Mouse (Mus musculus) spleen, postnatal 36 days (tissue): ENCODE measurements around the gene Stim1.

Experiments
- DNase-seq, 2 experiments: peaks; one replicate each; pipeline ENCODE4 v3.0.0; 2022; ENCODE audit warnings: low spot score in 2 of 2, mixed read lengths in 1 of 2

Gene Stim1

GRCm38 (mm10) chr7:102249531-102249895 is 18.1 kb upstream of the Stim1 start:
- DNase-seq, result peak; percentile 75 to 77

- peak; percentile 82 to 84 for DNase-seq
Observed at GRCm38 (mm10) chr7:102249896-102250630, 17.5 kb upstream of the Stim1 start.

GRCm38 (mm10) chr7:102250631-102251214 is 16.9 kb upstream of the Stim1 start:
- DNase-seq, result peak; percentile 95 to 96

GRCm38 (mm10) chr7:102253631-102254030 is 14.0 kb upstream of the Stim1 start:
- no peak for DNase-seq

- DNase-seq, result no peak
Observed at GRCm38 (mm10) chr7:102255954-102256353, 11.7 kb upstream of the Stim1 start, which contains the start of gene Rhog. TSS of gene Rhog (minus strand) at chr7:102256054.

GRCm38 (mm10) chr7:102256636-102257035 is 11.0 kb upstream of the Stim1 start:
- DNase-seq, result no peak

- peak; percentile 64 to 76 for DNase-seq
Observed at GRCm38 (mm10) chr7:102258189-102258588, 9.4 kb upstream of the Stim1 start.

- DNase-seq, result no peak
Observed at GRCm38 (mm10) chr7:102258753-102259152, 8.9 kb upstream of the Stim1 start.

- DNase-seq, result no peak
Observed at GRCm38 (mm10) chr7:102259716-102260479, 7.7 kb upstream of the Stim1 start.

GRCm38 (mm10) chr7:102260518-102260917 is 7.1 kb upstream of the Stim1 start:
- DNase-seq, result no peak

- no peak for DNase-seq
Observed at GRCm38 (mm10) chr7:102263020-102263419, 4.6 kb upstream of the Stim1 start.

GRCm38 (mm10) chr7:102266021-102266400 is 1.6 kb upstream of the Stim1 start:
- DNase-seq, result peak in 1 of 2 experiments; percentile 39

- DNase-seq, result peak; percentile 83 to 90
Observed at GRCm38 (mm10) chr7:102266401-102267042, 1.1 kb upstream of the Stim1 start.

- DNase-seq, result peak; percentile 93 to 96
Observed at GRCm38 (mm10) chr7:102267113-102267579, 460 bp upstream of the Stim1 start.

GRCm38 (mm10) chr7:102268395-102268748 is 766 bp downstream of the Stim1 start:
- DNase-seq, result no peak

- no peak for DNase-seq
Observed at GRCm38 (mm10) chr7:102272422-102272948, 4.9 kb downstream of the Stim1 start.

GRCm38 (mm10) chr7:102281403-102281802 is 13.8 kb downstream of the Stim1 start:
- DNase-seq, result no peak

GRCm38 (mm10) chr7:102282261-102282660 is 14.7 kb downstream of the Stim1 start:
- no peak for DNase-seq

- no peak for DNase-seq
Observed at GRCm38 (mm10) chr7:102289466-102289865, 21.9 kb downstream of the Stim1 start.

GRCm38 (mm10) chr7:102292228-102292627 is 24.6 kb downstream of the Stim1 start:
- DNase-seq, result no peak

- no peak for DNase-seq
Observed at GRCm38 (mm10) chr7:102293234-102293633, 25.6 kb downstream of the Stim1 start.

GRCm38 (mm10) chr7:102300761-102301160 is 33.2 kb downstream of the Stim1 start:
- no peak for DNase-seq
